Mouse (Mus musculus) natural killer cell, adult 2 months (primary cell): ENCODE data around the gene Sufu.
A peak's percentile ranks its signal among the peaks of the same experiment; 100 is the strongest.

Experiments used
- DNase-seq, 2 experiments: peaks; one replicate each; pipeline ENCODE4 v3.0.0; 2022; ENCODE audit warnings: low spot score in 2 of 2

The Sufu gene

GRCm38 (mm10) chr19:46396686-46397435, at the start of gene Sufu:
Sufu (plus strand) TSS chr19:46396896.
- peak; percentile 98 for DNase-seq

DNA sequence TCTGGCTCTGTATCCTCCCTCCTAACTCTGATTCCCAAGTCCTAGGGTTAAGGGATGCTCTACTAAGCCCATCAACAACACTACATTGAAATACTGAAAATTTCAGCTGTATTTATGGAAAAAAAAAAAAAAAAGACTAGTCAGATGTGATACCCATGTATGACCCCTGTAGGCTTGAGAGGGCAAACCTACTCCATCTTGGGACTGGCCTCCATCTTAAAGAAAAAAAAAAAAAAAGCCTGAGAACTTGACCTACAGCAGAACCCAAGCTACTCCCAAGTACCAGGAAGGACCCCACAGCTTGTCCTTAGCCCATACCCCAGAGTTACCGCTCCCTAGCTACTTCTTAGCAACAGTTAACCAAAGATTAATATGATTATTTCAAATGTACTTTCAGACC, 49.5 kb upstream of the Sufu start:
- no peak for DNase-seq

DNA sequence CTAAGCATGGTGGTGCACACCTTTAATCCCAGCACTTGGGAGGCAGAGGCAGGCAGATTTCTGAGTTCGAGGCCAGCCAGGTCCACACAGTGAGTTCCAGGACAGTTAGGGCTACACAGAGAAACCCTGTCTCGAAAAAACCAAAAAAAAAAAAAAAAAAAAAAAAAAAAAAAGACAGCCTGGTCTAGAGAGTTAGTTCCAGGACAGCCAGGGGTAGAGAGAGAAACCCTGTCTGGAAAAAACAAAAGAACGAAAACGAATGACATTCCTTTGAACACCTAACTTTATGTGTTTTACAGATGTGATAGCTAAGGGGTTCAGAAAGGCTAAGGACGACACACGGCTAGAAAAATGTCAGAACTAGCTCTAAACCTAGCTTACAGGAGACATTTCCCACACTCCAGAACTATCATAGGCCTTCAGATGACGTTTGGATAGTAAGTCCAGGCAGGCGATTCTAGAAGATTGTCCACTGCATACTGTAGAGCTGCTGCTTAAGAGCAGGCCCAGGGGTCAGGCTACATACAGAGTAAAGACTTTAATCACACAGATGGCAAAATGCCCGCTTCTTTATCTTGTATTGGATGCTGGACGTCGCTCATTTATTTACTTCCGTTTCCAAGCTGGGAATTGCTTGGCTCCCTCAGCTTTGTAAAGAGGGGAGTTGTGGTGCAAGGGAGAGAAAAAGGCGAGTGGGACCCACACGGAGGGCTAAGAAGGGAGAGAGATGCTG, 48.6 kb upstream of the Sufu start:
- no peak for DNase-seq

DNA sequence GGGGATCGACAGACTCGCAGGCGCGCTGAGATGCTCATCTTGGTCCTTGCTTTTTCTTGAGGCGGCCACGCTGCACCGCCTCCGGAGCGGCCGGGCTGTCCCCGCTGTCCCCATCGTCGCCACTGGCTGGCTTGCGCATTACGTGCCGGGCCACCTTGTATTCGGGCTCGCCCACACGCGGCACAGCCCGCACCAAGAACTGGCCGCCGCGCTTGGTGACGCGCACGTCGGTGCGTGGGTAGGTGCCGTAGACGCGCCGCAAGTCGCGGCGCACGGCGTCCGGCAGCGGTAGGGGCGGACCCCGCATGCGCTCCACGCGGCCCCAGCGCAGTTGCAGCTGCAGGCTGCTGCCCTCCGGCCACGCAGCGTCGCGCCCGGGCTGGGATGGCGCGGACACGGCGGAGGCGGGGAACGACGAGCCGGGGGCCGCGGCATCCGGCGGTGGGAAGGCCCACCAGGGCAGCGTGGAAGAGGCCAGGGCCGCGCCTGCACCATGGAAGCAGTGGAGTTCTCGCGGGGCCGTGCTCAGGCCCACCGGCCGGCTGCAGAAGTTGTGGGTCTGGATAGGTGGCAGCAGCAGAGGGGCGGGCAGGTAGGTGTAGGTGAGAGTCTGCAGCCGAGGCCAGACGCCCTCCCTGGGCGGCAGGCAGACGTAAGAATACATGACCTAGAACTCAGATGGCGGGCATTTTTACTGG, 47.8 kb upstream of the Sufu start:
- DNase-seq = peak; percentile 44 to 53

GRCm38 (mm10) chr19:46349550-46349949, 47.1 kb upstream of the Sufu start:
- DNase-seq = no peak

- DNase-seq = no peak
Measured at GRCm38 (mm10) chr19:46350168-46350932, 46.3 kb upstream of the Sufu start, which contains the start of gene 2310034G01Rik. 2310034G01Rik (minus strand) TSS chr19:46350302.

DNA sequence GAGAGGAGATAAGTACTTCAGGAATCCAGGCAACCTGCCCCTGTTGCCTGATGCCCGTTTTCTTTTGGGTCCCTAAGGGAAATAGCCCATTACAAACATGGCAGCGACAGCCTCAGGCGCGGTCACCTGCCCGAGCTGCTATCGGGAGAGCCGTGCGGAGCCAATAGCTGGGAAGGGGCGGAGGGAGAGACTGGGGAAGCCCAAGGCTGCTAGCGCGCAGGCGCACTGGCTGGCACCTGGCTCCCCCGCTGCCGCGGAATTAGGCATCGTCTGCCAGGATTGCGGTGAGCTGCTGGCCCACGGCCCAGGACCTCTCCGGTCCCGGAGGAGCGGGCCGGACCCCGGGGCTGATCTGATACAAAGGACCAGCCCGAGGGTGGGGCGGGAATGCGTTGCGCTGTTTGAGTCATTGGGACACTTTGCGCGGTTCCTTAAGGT, 40.0 kb upstream of the Sufu start:
- DNase-seq = peak; percentile 55 to 67

- no peak for DNase-seq
Measured at GRCm38 (mm10) chr19:46357344-46358280, 39.1 kb upstream of the Sufu start.

DNA sequence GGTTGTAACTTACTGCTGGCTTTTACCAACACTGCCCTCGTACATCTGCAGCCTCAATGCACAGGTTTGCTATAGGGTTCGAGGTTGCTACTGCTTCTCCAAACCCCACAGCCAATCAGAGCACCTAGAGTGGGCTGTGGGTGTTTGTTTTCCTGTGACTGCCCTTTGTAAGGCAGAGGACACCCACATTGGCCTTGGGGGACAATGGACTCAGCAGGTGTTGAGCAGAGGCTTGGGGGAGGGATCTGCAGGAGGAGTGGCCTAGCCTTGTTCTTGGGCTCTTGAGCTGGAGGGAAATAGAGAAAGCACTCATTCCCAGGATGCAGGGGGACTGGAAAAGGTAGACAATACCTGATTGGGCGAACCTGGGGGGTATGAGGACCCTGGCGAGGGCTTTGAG, 38.3 kb upstream of the Sufu start:
- DNase-seq = no peak

GRCm38 (mm10) chr19:46362104-46362503, 34.6 kb upstream of the Sufu start:
- DNase-seq = no peak

DNA sequence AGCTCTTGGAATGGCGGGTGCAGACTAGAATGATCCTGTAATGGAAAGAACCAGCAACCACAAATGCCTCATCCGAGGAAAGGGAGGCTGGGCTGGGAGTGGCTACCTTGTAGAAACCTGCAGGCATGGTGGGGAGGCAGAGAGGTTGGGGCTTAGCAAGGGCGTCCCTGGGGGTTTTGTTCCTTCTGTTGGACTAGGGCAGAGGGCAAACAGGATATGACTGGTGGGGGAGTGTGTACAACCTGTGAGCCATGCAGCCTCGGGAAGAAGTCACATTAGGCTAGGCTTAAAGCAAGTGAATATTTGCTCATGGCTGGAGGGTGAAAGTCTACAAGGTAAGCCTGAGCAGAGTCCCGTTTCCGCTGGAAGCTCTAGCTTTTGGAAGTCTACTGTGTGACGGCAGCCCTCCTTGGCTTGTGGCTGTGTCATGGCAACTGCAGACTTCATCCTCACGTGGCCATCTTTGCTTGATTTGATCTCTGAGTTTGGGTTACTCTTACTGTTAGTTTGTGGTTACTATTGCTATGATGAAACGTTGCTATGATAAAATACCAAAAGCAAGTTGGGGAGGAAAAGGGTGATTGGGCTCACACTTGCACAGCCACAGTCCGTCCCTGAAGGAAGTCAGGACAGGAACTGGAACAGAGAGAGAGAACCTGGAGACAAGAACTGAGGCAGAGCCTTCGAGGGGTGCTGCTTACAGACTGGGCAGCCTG, 33.2 kb upstream of the Sufu start:
- DNase-seq = no peak

DNA sequence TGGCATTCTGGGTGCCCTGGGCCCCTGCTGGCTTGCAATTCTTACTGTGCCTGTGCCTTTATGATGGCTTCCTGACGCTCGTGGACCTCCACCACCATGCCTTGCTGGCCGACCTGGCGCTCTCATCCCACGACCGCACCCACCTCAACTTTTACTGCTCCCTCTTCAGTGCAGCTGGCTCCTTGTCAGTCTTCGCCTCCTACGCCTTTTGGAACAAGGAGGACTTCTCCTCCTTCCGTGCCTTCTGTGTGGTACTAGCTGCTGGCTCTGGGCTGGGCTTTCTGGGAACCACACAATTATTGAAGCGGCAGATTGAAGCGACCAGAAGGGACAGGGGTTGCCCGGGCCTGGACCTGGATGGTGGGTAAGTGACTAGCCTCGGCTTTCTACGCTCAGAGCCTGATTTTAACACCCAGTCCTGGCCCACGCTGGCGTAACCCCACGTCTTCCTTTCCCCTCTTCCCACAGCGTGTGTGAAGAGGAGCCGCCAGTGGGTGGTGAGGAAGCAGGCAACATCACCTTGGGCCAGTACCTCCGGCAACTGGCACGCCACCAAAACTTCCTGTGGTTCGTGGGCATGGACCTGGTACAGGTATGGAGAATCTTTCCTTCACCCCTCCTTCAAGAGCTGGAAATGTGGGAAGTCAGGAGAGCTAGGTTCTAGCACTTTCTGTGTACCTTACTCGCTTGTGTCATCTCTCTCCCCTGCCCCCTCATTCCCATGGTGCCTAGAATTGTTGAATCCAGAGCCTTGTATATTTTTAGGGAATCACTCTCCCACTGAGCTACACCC, 28.7 kb upstream of the Sufu start:
- DNase-seq = no peak

DNA sequence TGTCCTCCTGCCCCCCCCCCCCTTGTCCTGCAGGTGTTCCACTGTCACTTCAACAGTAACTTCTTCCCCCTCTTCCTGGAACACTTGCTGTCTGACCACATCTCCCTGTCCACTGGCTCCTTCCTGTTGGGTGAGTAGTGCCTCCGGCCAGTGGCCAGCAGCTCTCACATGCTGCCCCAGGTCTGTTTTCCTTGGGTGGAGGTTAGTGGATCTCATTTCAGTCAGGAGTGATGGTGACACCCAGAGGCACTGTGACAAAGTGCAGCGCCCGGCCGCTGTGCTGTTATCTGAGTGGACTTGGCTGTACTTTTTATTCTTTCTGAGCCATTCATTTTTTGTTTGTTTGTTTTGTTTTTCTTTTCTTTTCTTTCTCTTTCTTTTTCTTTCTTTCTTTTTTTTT, 27.5 kb upstream of the Sufu start:
- DNase-seq = peak in 1 of 2 experiments; percentile 21

DNA sequence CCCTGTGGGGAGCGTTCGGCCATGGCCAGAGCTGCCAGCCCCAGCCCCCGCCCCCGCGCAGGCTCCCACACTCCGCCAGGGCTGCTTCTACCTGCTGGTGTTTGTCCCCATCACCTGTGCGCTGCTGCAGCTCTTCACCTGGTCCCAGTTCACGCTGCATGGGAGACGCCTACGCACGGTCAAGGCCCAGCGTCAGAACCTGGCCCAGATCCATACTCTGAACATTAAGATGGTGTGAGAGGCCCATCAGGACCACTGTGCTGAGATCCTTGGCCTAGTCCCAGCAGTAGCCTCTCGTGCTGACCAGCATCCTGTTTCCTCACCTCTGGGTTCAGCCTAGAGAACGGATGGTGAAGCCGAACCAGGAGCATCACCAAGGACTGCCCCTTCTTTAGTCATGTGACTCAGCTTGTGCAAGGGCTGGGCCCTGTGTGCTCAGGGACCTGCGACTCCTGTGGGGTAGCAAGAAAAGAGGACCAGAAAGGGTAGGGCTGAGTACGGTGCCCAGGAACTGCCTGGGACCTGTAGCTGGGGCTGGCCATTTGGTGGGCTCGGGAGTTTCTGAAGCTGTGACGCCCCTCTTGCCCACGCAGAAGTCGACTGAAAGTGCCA, 22.1 kb upstream of the Sufu start:
- DNase-seq = no peak

- DNase-seq = no peak
Measured at GRCm38 (mm10) chr19:46375489-46375888, 21.2 kb upstream of the Sufu start.

DNA sequence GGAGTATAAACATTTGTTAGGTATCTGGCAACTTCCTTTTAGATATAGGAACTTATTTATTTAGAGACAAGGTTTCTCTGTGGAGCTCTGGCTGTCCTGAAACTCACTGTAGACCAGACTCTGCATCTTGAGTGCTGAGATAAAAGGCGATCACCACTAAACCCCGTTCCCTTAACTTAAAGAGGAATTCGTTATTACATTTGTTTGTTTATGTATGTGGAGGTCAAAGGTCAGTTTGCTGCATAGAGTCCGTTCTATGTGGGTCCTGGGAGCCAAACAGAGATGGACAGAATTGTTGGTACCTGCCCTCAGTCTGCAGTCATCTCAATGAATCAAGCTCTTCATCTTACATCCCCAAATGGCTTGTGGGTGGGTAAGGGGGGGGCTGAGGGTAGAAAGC, 20.8 kb upstream of the Sufu start:
- DNase-seq = no peak

DNA sequence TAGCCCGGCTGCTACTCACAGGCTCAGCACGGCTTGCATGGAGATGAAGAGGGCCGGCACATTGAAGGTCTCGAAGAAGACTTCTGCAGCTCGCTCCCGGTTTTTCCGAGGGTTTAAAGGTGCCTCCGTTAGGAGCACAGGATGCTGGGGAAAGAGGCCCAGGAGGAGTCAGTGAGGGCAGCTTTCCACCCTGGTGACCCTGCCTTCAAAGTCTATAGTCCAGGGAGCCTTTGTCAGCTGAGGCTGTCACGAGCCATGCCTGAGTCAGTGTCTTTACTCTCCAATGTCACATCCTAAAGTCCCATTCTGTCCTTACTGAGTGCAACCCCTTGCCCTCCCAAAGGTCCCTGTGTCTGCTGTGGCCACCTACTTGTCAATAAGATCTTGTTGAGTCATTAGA, 14.4 kb upstream of the Sufu start:
- DNase-seq = no peak

DNA sequence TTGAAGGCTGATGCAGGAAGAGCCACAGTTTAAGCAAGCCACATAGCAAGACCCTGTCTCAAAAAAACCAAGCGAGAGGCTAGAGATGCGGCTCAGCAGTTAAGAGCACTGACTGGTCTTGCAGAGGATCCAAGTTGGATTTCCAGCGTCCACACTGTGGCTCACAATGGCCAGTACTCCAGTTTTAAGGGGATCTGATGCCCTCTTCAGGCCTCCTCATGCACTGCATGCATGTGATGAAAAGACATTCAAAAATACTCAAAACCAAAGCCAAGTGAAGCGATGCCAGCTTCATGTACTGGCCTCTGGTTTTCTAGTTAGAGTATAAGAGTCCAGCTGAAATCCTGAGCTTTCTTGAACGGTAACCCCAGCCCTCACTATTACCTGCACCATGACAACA, 6.8 kb upstream of the Sufu start:
- DNase-seq = no peak

- peak; percentile 13 to 52 for DNase-seq
Measured at GRCm38 (mm10) chr19:46392018-46392417, 4.7 kb upstream of the Sufu start.
